Mouse (Mus musculus) MEL (cell line): Measurements from ENCODE around the gene Acnat1. TPM values are rescaled to one million over a fixed set of nuclear protein-coding genes. Genes with fewer than 3 reads are reported as not detected.
"Not testable (repeated sequence)": the region's sequence is repeated elsewhere in the genome, so short reads cannot be mapped to it uniquely, and the experiment has no call there.

Source experiments
- DNase-seq: peaks from one replicate; pipeline ENCODE4 v3.0.0; 2011; ENCODE audit warnings: low read depth, low spot score
- H3K27ac ChIP-seq: 2 replicates; pipeline ENCODE4 v1.5.1; 2012; ENCODE audit warnings: low read depth, mild to moderate bottlenecking, control low read depth, low read length, moderate library complexity; ENCODE audit not compliant: control insufficient read depth
- H3K27me3 ChIP-seq, 2 experiments: fragments of 150-350 bp in 1 of 2; sonication (generic) in 1 of 2; 2 replicates each; pipeline ENCODE4 v1.6.1; 2012; ENCODE audit warnings: low read length in 2 of 2, mild to moderate bottlenecking in 2 of 2, improper control_type of control experiment in 1 of 2, moderate library complexity in 1 of 2; ENCODE audit not compliant: insufficient read depth in 2 of 2, control insufficient read depth in 1 of 2
- H3K36me3 ChIP-seq, 2 experiments: 2 replicates each; pipeline ENCODE4 v1.6.1; 2012 to 2014; ENCODE audit warnings: low read length in 2 of 2, improper control_type of control experiment in 1 of 2, inconsistent platforms in 1 of 2, mild to moderate bottlenecking in 1 of 2; ENCODE audit not compliant: insufficient read depth in 2 of 2, control insufficient read depth in 1 of 2
- H3K4me1 ChIP-seq, 2 experiments: fragments of 150-350 bp in 1 of 2; sonication (generic) in 1 of 2; 2 replicates each; pipeline ENCODE4 v1.6.1; 2012; ENCODE audit warnings: low read length in 2 of 2, improper control_type of control experiment in 1 of 2, mild to moderate bottlenecking in 1 of 2; ENCODE audit not compliant: insufficient read depth in 2 of 2, control insufficient read depth in 1 of 2
- H3K4me3 ChIP-seq, 2 experiments: fragments of 150-350 bp in 1 of 2; sonication (generic) in 1 of 2; 2 replicates each; pipeline ENCODE4 v1.5.1; 2012; ENCODE audit warnings: low read depth in 2 of 2, low read length in 2 of 2, mild to moderate bottlenecking in 2 of 2, moderate library complexity in 2 of 2, control low read depth in 1 of 2, improper control_type of control experiment in 1 of 2; ENCODE audit not compliant: control insufficient read depth in 1 of 2, insufficient read depth in 1 of 2
- H3K79me2 ChIP-seq: 2 replicates; pipeline ENCODE4 v1.6.1; 2012; ENCODE audit warnings: mild to moderate bottlenecking, low read length, moderate library complexity; ENCODE audit not compliant: control insufficient read depth, poor library complexity, insufficient read depth
- H3K9ac ChIP-seq: 2 replicates; pipeline ENCODE4 v1.6.1; 2012; ENCODE audit warnings: low read depth, mild to moderate bottlenecking, control low read depth, low read length, moderate library complexity; ENCODE audit not compliant: control insufficient read depth, poor library complexity, severe bottlenecking
- H3K9me3 ChIP-seq: fragments of 150-350 bp; sonication (generic); replicated peaks from 2 replicates; pipeline ENCODE4 v1.6.1; 2012; ENCODE audit warnings: mild to moderate bottlenecking, low read length, improper control_type of control experiment, moderate library complexity; ENCODE audit not compliant: insufficient read depth
- ELF1 ChIP-seq: IDR thresholded peaks from 2 replicates; pipeline ENCODE4 v1.6.1; 2014; ENCODE audit warnings: low read depth, mild to moderate bottlenecking, inconsistent platforms, low read length, improper control_type of control experiment, moderate library complexity
- MAFK ChIP-seq: IDR thresholded peaks from 2 replicates; pipeline ENCODE4 v1.6.1; 2011; ENCODE audit warnings: low read depth, mild to moderate bottlenecking, low read length, improper control_type of control experiment, borderline replicate concordance
- MXI1 ChIP-seq: IDR thresholded peaks from 2 replicates; pipeline ENCODE4 v1.6.1; 2011; ENCODE audit warnings: mild to moderate bottlenecking, low read depth, low read length, improper control_type of control experiment
- MYC ChIP-seq: IDR thresholded peaks from 2 replicates; pipeline ENCODE4 v1.6.1; 2011; ENCODE audit warnings: low read depth, mild to moderate bottlenecking, low read length, improper control_type of control experiment, moderate library complexity
- POLR2AphosphoS2 ChIP-seq: IDR thresholded peaks from 2 replicates; pipeline ENCODE4 v1.6.1; 2011; ENCODE audit warnings: low read length, improper control_type of control experiment
- RCOR1 ChIP-seq: IDR thresholded peaks from 2 replicates; pipeline ENCODE4 v1.6.1; 2012; ENCODE audit warnings: low read depth, mild to moderate bottlenecking, inconsistent platforms, low read length, improper control_type of control experiment
- TAL1 ChIP-seq: IDR thresholded peaks from 2 replicates; pipeline ENCODE4 v1.6.1; 2012; ENCODE audit warnings: mild to moderate bottlenecking, inconsistent platforms, low read length, moderate library complexity, mixed read lengths
- TCF12 ChIP-seq: IDR thresholded peaks from 2 replicates; pipeline ENCODE4 v1.6.1; 2014; ENCODE audit warnings: low read depth, mild to moderate bottlenecking, inconsistent platforms, low read length, improper control_type of control experiment, moderate library complexity
- UBTF ChIP-seq: IDR thresholded peaks from 2 replicates; pipeline ENCODE4 v1.6.1; 2012; ENCODE audit warnings: low read depth, mild to moderate bottlenecking, inconsistent platforms, low read length, improper control_type of control experiment, moderate library complexity, borderline replicate concordance; ENCODE audit not compliant: insufficient read depth
- USF2 ChIP-seq, 2 experiments: IDR thresholded peaks; 2 replicates each; pipeline ENCODE4 v1.6.1; 2011 to 2012; ENCODE audit warnings: improper control_type of control experiment in 2 of 2, low read length in 2 of 2, borderline replicate concordance in 1 of 2, inconsistent platforms in 1 of 2, low read depth in 1 of 2, mild to moderate bottlenecking in 1 of 2; ENCODE audit not compliant: insufficient read depth in 1 of 2
- ZC3H11A ChIP-seq: IDR thresholded peaks from 2 replicates; pipeline ENCODE4 v1.6.1; 2012; ENCODE audit warnings: low read depth, mild to moderate bottlenecking, inconsistent platforms, low read length, improper control_type of control experiment
- ZKSCAN1 ChIP-seq: IDR thresholded peaks from 2 replicates; pipeline ENCODE4 v1.6.1; 2012; ENCODE audit warnings: low read depth, mild to moderate bottlenecking, inconsistent platforms, low read length, improper control_type of control experiment, moderate library complexity
- polyA plus RNA-seq, 2 experiments: library from polyadenylated mRNA; stranded (reverse) in 1 of 2; unstranded in 1 of 2; fragments of >175 nt in 1 of 2; fragments of >200 nt in 1 of 2; gene quantifications; 2 replicates each; pipeline versions ENCODE4 v1.2.1 to v1.2.4; 2012; ENCODE audit warnings: low replicate concordance in 2 of 2, low read depth in 1 of 2; ENCODE audit not compliant: insufficient read length in 2 of 2, insufficient read depth in 1 of 2, missing spikeins in 1 of 2
- total RNA-seq: library from RNA; depleted of rRNA; stranded (reverse); fragments of 300-350 nt; gene quantifications from 2 replicates; pipeline ENCODE4 v1.2.3, GENCODE M21; 2012

The Acnat1 gene
- total and polyA plus RNA-seq, 3 experiments, result not detected

DNA sequence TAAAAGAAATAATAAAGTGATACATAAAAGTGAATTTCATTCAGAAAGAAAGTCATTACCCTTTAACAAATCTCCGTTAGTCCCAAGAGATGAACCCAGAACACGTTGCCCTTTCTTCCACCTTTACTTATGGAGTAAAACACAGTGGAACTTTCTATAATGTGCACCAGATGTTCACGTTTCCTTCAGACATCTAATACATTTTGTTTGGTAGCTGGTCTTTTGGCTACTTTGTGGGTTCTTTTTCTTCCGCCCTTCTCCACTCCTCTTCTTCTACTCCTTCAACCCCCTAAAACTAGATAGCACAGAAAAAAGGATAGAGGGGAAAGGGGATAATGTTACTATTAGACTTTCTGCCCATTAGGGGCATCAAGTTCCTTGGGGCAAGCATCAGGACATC is 38.9 kb upstream of the Acnat1 start:
- TF ChIP-seq UBTF, result no peak
- TF ChIP-seq RCOR1, result no peak
- no peak for TF ChIP-seq ELF1
- H3K4me3 ChIP-seq, result no peak overlapping the region
- H3K9me3 ChIP-seq, result no peaks in the 10 kb centered on the region
- no peak overlapping the region for H3K27ac ChIP-seq
- no peaks in the 10 kb centered on the region for H3K27me3 ChIP-seq
- DNase-seq, result no peak
- peaks cover 2 to 3% of the 10 kb centered on the region in 2 experiments for H3K36me3 ChIP-seq
- H3K79me2 ChIP-seq, result peaks cover 15% of the 10 kb centered on the region
- no peaks in the 10 kb centered on the region for H3K4me1 ChIP-seq
- no peak overlapping the region for H3K9ac ChIP-seq

DNA sequence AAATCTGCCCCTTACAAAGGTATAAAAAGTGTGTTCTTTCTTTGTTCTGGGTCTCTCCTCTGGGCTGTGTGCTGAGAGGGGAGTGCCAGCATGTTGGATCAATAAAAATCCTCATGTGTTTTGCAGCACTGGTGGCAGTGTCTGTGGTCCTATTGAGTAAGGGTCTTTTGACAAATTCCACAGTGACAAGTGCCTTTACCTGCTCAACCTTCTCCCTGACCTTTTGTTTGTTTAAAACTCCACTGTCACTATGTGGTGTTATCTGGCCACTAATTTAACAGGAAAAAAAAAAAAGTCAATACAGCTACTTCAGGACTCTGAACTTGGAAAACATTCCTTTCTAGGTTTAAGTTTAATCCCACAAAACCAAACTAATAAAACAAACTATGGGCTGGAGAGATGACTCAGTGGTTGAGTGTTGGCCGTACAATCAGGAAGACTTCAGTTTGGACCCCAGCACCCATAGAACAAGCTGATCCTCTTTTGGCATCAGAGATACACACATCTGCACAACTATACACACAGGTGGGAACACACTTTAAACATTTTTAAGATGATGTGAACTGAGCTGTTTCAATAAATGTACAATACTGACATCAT is 36.6 kb upstream of the Acnat1 start:
- not testable (repeated sequence) for H3K27me3 ChIP-seq, H3K79me2 ChIP-seq, H3K36me3 ChIP-seq, H3K9ac ChIP-seq, DNase-seq, H3K9me3 ChIP-seq, H3K27ac ChIP-seq, H3K4me1 ChIP-seq, H3K4me3 ChIP-seq

DNA sequence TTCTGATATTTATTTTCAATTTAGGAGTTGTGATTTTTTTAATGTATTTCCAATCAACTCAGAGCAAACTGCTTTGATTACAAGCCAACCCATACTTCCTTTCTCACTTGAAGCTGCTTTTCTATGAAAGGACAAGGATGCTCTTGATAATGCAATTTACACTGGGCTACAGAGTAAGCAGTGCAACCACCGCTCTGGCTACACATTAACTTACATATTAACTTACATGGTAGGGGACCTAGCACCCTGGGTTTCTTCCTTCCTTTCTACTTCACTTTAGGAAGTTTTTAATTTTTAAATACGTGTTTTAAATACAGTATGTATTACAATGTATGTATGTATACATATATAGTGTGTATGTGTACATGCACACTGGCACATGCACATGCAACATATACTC is 35.5 kb upstream of the Acnat1 start:
- DNase-seq, result no peak
- Histone ChIP-seq H3K36me3 (peaks cover 0 to 2% of the 10 kb centered on the region in 2 experiments; a peak in 2 of 4 replicates), H3K4me1 (0 out of 4 replicates have a peak, but pooled peaks cover 0 to 2% of the 10 kb centered on the region in 2 experiments), H3K4me3 (no peak overlapping the region), H3K9ac (no peak overlapping the region), H3K79me2 (no peaks in the 10 kb centered on the region), H3K27ac (no peak overlapping the region), H3K27me3 (no peaks in the 10 kb centered on the region), H3K9me3 (no peaks in the 10 kb centered on the region)
- TF ChIP-seq USF2 (IDR thresholded peaks at IDR 0.05; ENCODE audit: borderline replicate concordance in 1 of 2, insufficient read depth in 1 of 2, low read depth in 1 of 2, low read length in 2 of 2), result no peak
- TF ChIP-seq ZC3H11A, result no peak
- TF ChIP-seq ZKSCAN1, result no peak
- no peak for TF ChIP-seq MYC
- no peak for TF ChIP-seq MXI1
- TF ChIP-seq TAL1, result no peak
- no peak for TF ChIP-seq TCF12
- TF ChIP-seq POLR2AphosphoS2, result no peak
- no peak for TF ChIP-seq ELF1
- no peak for TF ChIP-seq UBTF
- no peak for TF ChIP-seq MAFK
